Mouse (Mus musculus) G1E (cell line): ENCODE measurements around the gene Coq10a. TPM values are rescaled to one million over a fixed set of nuclear protein-coding genes. Genes with fewer than 3 reads are reported as not detected.

Experiments used
- ATAC-seq: 2 replicates; pipeline ENCODE4 v1.8.0; 2016; ENCODE audit warnings: mild to moderate bottlenecking; ENCODE audit not compliant: insufficient number of reproducible peaks, poor library complexity, low FRiP score, severe bottlenecking; ENCODE audit errors: extremely low read depth
- DNase-seq: peaks from one replicate; pipeline ENCODE4 v3.0.0; 2012; ENCODE audit warnings: low spot score
- H3K27me3 ChIP-seq: 2 replicates; pipeline ENCODE4 v1.6.1; 2012; ENCODE audit warnings: mild to moderate bottlenecking, low read length, inconsistent platforms; ENCODE audit not compliant: insufficient read depth
- H3K36me3 ChIP-seq: replicated peaks from 2 replicates; pipeline ENCODE3; 2012; ENCODE audit warnings: mild to moderate bottlenecking, inconsistent platforms
- H3K4me1 ChIP-seq: 2 replicates; pipeline ENCODE4 v1.6.1; 2012; ENCODE audit warnings: low read depth, low read length, inconsistent platforms, mixed read lengths; ENCODE audit not compliant: insufficient read depth
- H3K4me3 ChIP-seq: 2 replicates; pipeline ENCODE4 v1.5.1; 2012; ENCODE audit warnings: low read depth, mild to moderate bottlenecking, inconsistent platforms, low read length, moderate library complexity, mixed read lengths
- H3K9me3 ChIP-seq: replicated peaks from 2 replicates; pipeline ENCODE4 v1.6.1; 2012; ENCODE audit warnings: inconsistent platforms
- CTCF ChIP-seq: IDR thresholded peaks from 2 replicates; pipeline ENCODE4 v1.5.1; 2012; ENCODE audit warnings: low read depth, low read length, inconsistent platforms, mixed read lengths
- GATA1 ChIP-seq: IDR thresholded peaks from 2 replicates; pipeline ENCODE4 v1.6.1; 2012; ENCODE audit warnings: borderline replicate concordance, low read length, inconsistent platforms, mixed read lengths
- GATA2 ChIP-seq: IDR thresholded peaks from 2 replicates; pipeline ENCODE4 v1.6.1; 2012; ENCODE audit warnings: low read depth, low read length, inconsistent platforms, borderline replicate concordance
- POLR2AphosphoS5 ChIP-seq: IDR thresholded peaks from 2 replicates; pipeline ENCODE4 v1.6.1; 2012; ENCODE audit warnings: low read depth, low read length, inconsistent platforms; ENCODE audit not compliant: insufficient replicate concordance
- TAL1 ChIP-seq: conservative IDR thresholded peaks from 2 replicates; pipeline ENCODE4 v1.6.1; 2012; ENCODE audit warnings: low read depth, low read length, inconsistent platforms, mixed read lengths
- polyA plus RNA-seq: library from polyadenylated mRNA; stranded (reverse); fragments of >175 nt; gene quantifications from 2 replicates; pipeline ENCODE4 v1.2.3, GENCODE M21; 2012
- total RNA-seq, 2 experiments: library from RNA; stranded (forward) in 1 of 2; stranded (reverse) in 1 of 2; fragments of 200-1000 nt in 1 of 2; fragments of >200 nt in 1 of 2; fragmentation: Nextera tagmentation in 1 of 2; gene quantifications; 2 replicates each; pipeline ENCODE4 v1.2.3; 2014 to 2017

Gene Coq10a
- total and polyA plus RNA-seq, 3 experiments, result 8.7 to 28.8 (median 27.4) TPM

- DNase-seq (no peak), ATAC-seq (no peak)
- no peaks in the 10 kb centered on the region for H3K9me3 ChIP-seq
- H3K27me3 ChIP-seq, result no peaks in the 10 kb centered on the region
- peak overlapping the region; percentile 88 for H3K4me3 ChIP-seq
- H3K4me1 ChIP-seq, result peaks cover 55% of the 10 kb centered on the region
- TF ChIP-seq TAL1 (no peak), GATA1 (no peak), GATA2 (no peak), POLR2AphosphoS5 (no peak), CTCF (no peak)
- H3K36me3 ChIP-seq, result peaks cover 56% of the 10 kb centered on the region
Measured at GRCm38 (mm10) chr10:128410560-128410845, 41.7 kb upstream of the Coq10a start.

- H3K36me3 ChIP-seq, result peaks cover 55% of the 10 kb centered on the region
- no peaks in the 10 kb centered on the region for H3K9me3 ChIP-seq
- peaks cover 55% of the 10 kb centered on the region for H3K4me1 ChIP-seq
- DNase-seq (peak; percentile 99), ATAC-seq (peak; percentile 88)
- H3K4me3 ChIP-seq, result peak overlapping the region; percentile 88
- TF ChIP-seq TAL1, result no peak
- no peak for TF ChIP-seq GATA2
- peak; percentile 23 for TF ChIP-seq CTCF
- H3K27me3 ChIP-seq, result no peaks in the 10 kb centered on the region
Measured at GRCm38 (mm10) chr10:128409692-128410559, 41.1 kb upstream of the Coq10a start.

GRCm38 (mm10) chr10:128408591-128409535 is 40.1 kb upstream of the Coq10a start:
- H3K36me3 ChIP-seq, result peaks cover 51% of the 10 kb centered on the region
- peaks cover 49% of the 10 kb centered on the region for H3K4me1 ChIP-seq
- no peaks in the 10 kb centered on the region for H3K9me3 ChIP-seq
- TF ChIP-seq CTCF (no peak), TAL1 (no peak), GATA1 (no peak), POLR2AphosphoS5 (no peak), GATA2 (no peak)
- H3K27me3 ChIP-seq, result no peaks in the 10 kb centered on the region
- ATAC-seq (no peak), DNase-seq (no peak)
- H3K4me3 ChIP-seq, result peak overlapping the region; percentile 88

GRCm38 (mm10) chr10:128403931-128404330 is 35.1 kb upstream of the Coq10a start:
- no peaks in the 10 kb centered on the region for H3K27me3 ChIP-seq
- H3K9me3 ChIP-seq, result no peaks in the 10 kb centered on the region
- no peak for DNase-seq
- H3K4me1 ChIP-seq, result peaks cover 19% of the 10 kb centered on the region
- H3K4me3 ChIP-seq, result no peak overlapping the region
- no peak for TF ChIP-seq GATA2
- no peak for TF ChIP-seq GATA1
- no peak for TF ChIP-seq POLR2AphosphoS5
- TF ChIP-seq CTCF, result no peak
- no peak for TF ChIP-seq TAL1
- peaks cover 84% of the 10 kb centered on the region for H3K36me3 ChIP-seq
- no peak for ATAC-seq

- Histone ChIP-seq H3K9me3 (no peaks in the 10 kb centered on the region), H3K4me1 (peaks cover 7% of the 10 kb centered on the region), H3K4me3 (no peak overlapping the region), H3K27me3 (no peaks in the 10 kb centered on the region), H3K36me3 (peaks cover 81% of the 10 kb centered on the region)
- TF ChIP-seq CTCF (no peak), POLR2AphosphoS5 (no peak), GATA2 (no peak), TAL1 (no peak), GATA1 (no peak)
- ATAC-seq (no peak), DNase-seq (no peak)
Measured at GRCm38 (mm10) chr10:128401638-128402037, 32.8 kb upstream of the Coq10a start.

- no peak for ATAC-seq
- Histone ChIP-seq H3K27me3 (no peaks in the 10 kb centered on the region), H3K4me1 (peaks cover 10% of the 10 kb centered on the region), H3K9me3 (no peaks in the 10 kb centered on the region), H3K4me3 (no peak within 1 kb of the TSS), H3K36me3 (peaks cover 82% of the 10 kb centered on the region)
- no peak for DNase-seq
- TF ChIP-seq TAL1 (no peak), POLR2AphosphoS5 (no peak), GATA2 (no peak)
Measured at GRCm38 (mm10) chr10:128401056-128401455, 32.3 kb upstream of the Coq10a start, which contains the start of gene Slc39a5. Gene Slc39a5 (minus strand): TSS chr10:128401229.
